Mouse (Mus musculus) thymus, postnatal 14 days (tissue): ENCODE measurements at regions not wholly inside any gene's neighbourhood (a gene's known extent, or its start where the extent isn't known, plus 50 kb on each side); places are given as distances from the start of the nearest gene placed in this dataset.
A peak's percentile ranks its signal among the peaks of the same experiment; 100 is the strongest.

Experiments
- DNase-seq: peaks from one replicate; pipeline ENCODE4 v3.0.0; 2021

GRCm38 (mm10) chr3:100401080-100401479, 88.0 kb downstream of the Tent5c start:
- DNase-seq: no peak

DNA sequence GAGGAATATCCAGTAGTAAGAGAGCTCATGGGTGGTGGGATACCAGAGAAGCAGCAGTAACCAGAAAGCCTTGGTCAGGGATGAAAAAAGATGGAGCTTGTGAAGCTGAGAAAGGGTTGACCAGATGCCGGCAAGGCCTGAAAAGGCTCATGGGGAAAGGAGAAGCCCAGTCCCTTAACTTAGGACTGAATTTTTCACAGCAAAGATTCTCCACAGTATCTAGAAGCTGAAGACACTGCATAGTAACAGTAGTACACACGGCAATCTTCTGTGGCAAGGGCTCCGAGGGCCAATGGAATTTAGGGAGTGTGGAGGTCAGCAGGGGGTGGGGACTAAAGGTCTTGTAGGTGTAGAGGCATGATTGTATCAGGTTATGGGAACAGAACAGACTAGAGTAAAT, 91.6 kb downstream of the Tent5c start:
- DNase-seq: no peak

DNA sequence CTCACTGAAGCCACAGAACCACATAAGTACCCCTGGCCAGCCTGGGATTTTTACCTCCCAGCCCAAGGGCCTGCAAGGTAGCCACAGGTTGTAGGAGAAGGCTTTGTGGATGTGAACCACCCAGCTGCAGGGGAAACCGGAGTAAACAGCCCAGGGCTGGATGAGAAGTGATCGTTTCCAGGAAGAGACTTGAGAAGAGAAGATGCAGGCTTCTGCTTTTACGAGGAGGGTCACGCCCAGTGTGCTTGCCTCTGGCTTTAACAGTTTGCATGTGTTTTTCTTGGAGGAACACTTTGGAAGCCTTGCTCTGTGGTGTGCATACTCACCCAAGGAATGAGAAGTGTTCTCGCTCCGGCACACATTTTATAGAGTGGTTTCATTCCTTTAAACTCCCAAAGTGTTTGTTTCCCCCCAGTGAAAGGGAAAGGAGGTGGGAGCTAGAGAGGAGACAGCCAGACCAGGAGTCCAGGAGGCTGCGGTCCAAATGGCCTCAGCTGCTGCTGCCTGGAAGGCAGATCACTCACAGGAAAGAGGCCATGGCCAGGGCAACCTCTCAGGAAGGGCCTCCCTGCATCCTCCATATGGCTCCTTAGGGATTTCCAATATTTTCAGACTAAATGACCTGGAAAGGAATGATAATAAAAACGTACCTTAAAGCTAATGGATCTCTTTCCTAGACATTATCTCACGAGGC, 94.1 kb downstream of the Tent5c start:
- DNase-seq: no peak

GRCm38 (mm10) chr3:100393956-100394355, 95.2 kb downstream of the Tent5c start:
- DNase-seq: no peak

DNA sequence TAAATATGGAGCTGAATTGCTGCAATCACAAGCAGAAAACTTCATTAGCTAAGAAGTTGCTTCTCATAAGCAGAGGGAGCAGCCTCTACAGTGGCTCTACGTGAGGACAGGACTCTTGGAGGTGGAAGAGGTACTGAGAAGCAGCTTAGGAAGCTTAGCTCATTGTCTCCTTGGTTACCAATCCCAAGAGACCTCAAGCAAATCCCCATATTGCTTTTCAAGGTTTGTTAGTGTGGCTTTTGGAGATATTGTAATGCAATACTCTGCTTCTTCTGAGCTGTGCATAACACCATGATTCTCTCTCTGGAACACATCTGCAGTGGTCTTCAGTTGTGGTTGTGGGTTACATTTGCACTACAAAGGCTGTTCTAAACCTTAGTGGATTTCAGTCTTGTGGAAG, 106.9 kb downstream of the Tent5c start:
- no peak for DNase-seq

- no peak for DNase-seq
Observed at GRCm38 (mm10) chr3:100381363-100381762, 107.8 kb downstream of the Tent5c start.

GRCm38 (mm10) chr3:100376162-100376561, 113.0 kb downstream of the Tent5c start:
- DNase-seq: no peak

- no peak for DNase-seq
Observed at GRCm38 (mm10) chr3:100366884-100367840, 122.0 kb downstream of the Tent5c start.

DNA sequence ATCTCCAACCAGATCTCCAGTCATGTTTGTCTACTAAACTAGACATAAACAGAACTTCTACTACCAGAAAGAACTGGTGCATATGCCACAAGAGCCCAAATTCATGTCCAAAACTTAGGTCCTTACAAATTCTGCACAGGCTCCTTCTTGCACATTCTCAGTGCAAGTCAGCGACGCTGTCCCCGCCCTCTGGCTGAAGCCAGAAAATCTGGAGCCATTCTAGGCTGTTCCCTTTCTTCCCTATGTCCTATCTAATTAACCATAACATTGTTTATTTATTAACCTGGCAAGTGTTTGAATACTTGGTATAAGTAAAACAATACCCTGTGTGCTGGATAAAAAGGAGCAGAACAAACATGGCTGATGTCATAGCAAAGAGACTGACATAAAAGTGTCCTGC, 122.7 kb downstream of the Tent5c start:
- DNase-seq: no peak

- peak; percentile 5 for DNase-seq
Observed at GRCm38 (mm10) chr3:100365354-100365945, 123.7 kb downstream of the Tent5c start.

- no peak for DNase-seq
Observed at GRCm38 (mm10) chr3:100364706-100365105, 124.4 kb downstream of the Tent5c start.

- DNase-seq: no peak
Observed at GRCm38 (mm10) chr3:100362983-100363382, 126.1 kb downstream of the Tent5c start.

GRCm38 (mm10) chr3:100360019-100360418, 129.1 kb downstream of the Tent5c start:
- no peak for DNase-seq

DNA sequence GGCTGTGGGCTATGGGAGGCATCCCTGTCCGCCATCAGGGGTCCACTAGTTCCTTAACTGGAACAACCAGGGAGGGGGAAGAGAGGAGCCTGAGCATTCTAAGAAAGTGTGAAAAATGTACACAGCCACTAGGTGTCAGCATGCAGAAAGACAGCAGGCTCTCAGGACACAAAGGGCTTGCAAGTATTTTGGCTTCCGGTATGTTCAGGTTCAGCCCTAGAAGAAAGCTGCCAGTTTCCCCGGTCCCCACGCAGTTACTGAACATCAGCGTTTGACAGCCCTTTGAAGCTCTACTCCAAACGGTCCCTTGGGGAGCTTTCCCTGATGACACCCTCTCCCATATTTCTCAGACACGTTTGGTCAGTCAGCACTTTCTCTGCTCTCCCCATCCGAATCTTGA, 130.1 kb downstream of the Tent5c start:
- peak; percentile 71 for DNase-seq

- DNase-seq: no peak
Observed at GRCm38 (mm10) chr3:100333478-100333877, 155.6 kb downstream of the Tent5c start.

DNA sequence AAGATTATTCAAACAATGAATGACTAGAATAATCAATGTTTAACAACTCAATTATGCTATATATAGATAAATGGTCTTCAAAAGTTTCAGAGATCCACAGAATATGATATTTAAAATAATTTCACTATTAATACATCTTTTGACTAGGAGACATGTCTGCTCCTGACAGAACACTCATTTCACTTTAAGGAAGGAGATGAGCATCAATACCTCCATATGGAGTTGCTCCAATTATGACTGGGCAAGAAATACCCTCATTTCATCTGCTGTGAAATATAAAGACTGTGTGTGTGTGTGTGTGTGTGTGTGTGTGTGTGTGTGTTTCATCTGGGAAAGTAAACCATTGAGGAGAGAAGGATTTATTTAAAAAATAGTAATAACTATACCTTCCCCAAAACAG, 156.2 kb upstream of the Wdr3 start:
- no peak for DNase-seq

GRCm38 (mm10) chr3:100287818-100288217, 125.6 kb upstream of the Wdr3 start:
- no peak for DNase-seq

DNA sequence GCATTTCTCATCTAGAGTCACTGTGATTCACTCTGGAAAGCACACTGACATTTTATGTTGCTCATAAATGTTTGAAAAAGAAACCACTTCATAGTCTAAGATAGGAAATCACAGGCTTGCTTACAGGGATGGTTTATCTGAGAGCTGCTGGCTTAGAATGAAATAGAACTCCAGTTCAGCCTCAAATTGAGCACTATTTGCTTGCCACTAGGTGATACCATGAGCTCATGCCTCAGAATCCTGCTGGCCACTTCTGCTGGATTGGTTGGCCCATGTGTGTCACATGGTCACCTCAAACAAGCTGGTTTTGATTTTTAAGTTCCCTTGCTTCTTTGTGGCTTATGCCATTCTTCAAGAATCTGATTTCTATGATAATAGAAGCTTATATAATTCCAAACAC, 104.8 kb upstream of the Wdr3 start:
- DNase-seq: no peak

DNA sequence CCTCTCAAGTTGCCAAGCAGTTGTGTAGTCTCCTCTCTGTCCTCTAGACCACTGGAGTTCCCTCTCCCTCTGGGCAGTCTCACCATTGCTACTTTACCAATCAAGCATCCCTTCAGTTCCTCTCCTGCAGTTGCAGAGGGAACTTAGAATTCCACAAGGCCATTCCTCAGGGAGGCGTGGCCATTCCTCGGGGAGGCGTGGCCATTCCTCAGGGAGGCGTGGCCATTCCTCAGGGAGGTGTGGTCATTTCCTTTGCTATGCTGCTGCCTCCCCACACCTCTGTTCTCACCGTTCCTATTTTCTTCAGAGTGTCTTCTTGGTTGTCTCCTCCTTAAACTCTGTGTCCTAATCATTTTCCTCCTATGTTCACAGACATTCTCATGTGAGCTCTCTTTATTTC, 102.8 kb upstream of the Wdr3 start:
- DNase-seq: no peak
